Mouse (Mus musculus) thymus, postnatal 4 days (tissue): ENCODE measurements at regions not wholly inside any gene's neighbourhood (a gene's known extent, or its start where the extent isn't known, plus 50 kb on each side); places are given as distances from the start of the nearest gene placed in this dataset.

ENCODE experiments used
- DNase-seq: peaks from one replicate; pipeline ENCODE4 v3.0.0; 2021

DNA sequence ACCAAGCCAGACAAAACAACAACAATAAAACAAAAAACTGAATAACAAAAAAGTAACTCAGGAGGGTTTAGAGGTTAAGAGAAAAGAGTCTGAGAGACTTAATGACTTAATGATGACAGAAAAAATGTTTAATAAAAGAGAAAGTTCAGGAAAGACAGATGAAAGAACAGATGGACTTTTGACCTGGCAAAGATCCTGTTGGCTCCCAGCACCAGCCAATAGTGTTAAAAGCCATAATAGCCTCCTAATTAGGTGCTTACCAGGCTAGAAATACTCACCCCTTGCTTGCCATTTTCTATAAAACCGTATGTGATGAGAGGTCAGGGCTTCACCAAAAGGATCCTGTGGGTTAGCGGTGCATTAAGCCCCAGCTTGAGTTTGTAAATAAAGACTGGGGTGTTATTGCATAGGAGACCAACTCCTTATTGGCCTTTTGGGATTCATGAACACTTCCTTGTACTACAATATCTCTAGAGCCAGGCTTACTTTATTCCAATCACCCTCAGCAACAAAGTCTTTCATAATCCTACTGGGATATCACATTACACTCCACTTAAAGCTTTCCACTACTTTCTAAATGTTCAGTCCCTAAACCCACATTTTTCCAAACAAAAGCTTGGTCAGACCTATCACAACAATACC is 282.1 kb upstream of the Rasa1 start:
- DNase-seq: no peak

DNA sequence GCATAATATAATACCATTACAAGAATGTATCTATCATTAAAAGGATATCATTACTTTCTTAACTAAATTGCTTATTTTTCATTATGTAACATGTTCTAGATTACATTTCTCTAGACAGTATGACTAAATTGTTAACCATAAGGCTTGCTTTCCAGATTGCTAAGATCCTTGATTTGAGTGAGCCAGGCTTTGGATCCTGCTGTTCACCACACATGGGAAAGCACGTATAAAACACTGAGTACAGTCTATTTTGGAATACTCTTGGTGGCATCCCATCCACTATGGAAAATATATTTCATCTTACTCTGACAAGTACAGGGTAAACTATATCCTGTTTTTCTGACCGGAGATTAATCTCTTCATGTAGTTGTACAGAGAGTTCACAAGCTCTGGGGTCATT is 268.9 kb upstream of the Rasa1 start:
- DNase-seq: no peak

DNA sequence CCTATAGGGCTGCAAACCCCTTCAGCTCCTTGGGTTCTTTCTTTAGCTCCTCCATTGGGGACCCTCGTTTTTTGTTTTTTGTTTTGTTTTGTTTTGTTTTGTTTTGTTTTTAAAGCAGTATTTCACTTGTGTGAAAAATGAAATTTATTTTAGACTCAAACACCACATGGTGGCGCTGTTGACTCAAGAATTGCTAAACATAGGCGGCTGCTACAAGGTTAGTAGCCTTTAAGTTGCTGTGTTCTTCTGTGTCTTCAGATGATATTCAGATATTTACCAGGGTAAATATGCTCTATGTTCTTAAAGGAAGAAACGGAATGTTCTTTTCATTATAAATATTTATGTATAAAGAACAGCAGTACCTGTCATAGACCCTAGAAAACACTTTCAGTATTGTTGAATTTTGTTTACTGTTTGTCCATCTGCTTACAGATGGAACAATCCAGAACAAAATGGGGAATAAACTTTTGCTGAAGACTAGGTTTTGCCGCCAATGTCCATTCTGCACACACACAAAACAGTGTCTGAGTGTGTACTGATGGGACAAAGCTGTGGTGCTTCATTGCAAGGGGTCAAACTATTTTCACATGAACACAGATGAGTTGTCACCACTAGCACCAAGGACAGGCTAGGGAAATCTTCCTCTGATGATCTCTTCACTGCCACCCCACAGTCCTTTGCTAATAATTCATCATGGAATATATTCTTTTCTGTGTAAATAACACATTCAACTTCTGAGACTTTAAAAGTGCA is 267.3 kb upstream of the Rasa1 start:
- DNase-seq: peak; percentile 87

DNA sequence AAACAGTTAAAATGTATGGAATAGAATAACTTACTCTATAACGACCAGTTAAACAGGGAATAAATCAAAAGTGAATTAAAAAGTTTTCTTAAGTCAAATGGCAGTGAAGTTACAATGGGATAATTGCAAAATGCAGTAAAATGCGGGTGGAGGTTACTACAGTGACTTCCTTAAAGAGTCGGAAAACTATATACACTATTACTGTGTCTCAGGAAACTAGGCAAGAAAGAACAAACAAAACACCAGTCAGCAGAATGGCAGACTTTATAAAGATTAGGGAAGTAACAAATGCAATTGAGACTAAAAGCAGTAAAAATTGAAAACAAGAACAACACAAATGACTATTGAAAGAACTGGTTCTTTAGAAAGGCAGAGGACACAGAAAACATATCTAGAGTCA is 264.1 kb upstream of the Rasa1 start:
- no peak for DNase-seq

DNA sequence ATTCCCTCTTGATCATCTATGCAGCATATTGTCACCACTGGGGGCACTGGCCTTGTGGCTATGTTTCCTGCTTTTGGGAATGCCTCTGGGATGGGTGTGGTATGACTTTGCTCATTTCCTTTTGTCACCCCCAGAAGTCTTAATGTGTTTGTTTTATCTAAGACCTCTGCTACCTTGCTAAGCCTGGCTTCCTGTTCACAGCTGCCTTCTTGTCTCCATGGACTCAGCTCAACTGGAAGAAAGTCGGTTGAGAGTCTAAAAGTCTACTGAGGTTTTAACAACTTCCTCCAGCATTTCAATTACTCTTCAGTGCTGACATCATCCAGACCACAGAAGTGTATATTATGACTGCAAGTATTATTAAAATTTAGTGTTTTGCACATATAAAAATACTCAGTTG is 220.7 kb upstream of the Rasa1 start:
- DNase-seq: peak; percentile 45

DNA sequence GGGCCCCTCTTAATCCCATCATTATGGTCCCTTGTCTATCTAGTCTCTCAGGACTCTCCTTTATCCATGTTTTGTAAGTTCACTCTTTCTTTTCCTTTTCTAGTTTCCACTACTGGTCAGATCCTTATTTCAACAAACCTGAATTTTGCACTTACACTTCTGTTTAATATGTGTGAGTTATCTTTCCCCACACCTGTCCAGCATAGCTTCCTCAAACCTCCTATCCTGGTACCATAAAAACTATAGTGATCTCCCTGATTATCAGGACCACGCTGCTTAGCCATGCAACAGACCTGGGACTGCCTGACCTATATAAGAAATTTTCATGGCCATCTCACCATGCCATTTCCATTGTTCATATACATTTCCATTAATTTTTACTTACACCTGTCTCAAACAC is 219.6 kb upstream of the Rasa1 start:
- DNase-seq: no peak

DNA sequence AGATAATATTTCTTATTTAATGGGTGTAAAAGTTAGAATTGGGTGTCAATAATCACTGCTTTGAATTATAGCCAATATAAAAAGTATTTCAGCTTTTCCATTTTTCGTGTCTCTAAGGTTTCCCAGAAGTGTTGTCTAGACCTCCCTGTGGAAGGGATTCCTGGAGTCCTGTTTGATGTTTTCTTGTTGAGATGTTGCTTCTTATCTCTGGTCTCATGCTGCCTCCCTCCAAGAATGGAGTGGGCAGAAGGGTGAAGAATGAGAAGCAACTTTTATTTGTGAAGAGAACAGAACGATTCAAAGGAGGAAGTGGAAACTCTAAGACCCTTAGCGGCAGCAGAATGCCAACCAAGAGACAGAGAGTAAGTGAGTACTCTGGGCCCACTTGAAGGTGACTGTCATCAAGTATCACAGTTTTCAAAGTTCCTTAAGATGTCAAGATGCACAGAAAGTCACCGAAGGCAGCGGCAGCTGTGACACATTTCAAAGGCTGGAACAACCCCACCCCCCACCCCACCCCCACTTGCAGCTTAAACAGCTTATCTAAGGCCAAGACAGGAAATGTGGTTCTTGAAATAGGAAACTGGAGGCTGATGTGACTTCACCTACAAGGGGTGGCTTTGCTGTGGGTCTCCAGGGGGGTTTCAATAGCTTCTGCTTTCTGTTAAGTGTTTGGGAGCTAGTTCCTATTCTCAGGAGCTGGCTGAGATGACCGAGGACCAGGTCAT is 218.6 kb upstream of the Rasa1 start:
- peak; percentile 65 for DNase-seq

DNA sequence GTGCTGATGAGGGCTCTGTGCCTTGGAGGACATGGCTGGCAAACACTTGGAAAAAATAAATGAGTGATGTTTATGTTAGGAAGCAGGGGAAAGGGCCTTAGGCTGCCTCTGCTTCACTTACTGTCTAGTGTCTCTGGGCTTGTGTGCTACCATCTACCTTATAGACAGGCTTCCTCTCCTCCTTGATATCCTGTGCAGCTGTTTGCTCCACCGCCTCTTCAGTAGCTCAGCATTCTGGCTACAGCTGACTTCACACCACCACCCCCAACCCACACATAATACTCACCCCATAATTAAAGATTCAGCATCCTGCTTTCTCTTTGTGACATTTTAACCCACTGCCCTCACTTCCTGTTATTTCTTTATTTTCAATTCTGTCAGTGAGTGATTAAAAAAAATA is 217.9 kb upstream of the Rasa1 start:
- peak; percentile 67 for DNase-seq

DNA sequence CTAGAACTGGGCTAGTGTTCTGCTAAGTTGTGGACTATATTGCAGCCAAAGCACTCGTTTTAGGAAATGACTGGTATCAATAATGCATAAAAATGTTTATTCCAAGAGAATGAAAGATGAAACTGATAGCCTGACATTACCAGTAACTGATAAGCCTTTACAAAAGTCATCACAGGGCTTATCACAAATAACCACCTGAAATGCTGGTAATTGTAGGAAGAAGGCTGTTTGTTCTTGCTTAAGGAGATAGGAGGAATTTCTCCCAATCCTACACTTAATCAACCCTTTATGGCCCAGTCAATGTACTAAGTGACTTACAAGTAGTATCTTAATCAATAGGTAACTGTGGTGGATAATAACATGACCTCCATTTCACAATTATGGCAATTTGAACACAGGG is 217.1 kb upstream of the Rasa1 start:
- no peak for DNase-seq

DNA sequence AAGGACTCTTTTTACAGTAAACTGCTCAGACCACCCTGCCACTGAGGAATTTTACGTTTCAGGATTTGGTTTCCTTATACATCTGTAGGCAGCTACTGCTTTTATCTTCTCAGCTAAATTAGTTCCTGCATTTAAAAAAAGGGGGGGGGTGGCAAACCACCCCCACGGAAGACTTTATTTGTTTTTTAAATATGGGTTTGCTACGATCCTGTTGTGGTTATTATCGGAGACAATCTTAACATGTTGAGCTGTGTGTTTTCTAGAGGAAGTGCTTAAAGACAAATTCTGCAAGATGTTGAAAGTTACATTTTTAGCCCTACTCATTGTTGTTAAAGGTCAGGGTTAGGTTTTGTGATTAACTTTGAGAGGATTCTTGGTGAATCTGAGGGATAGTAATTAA is 216.1 kb upstream of the Rasa1 start:
- DNase-seq: no peak

DNA sequence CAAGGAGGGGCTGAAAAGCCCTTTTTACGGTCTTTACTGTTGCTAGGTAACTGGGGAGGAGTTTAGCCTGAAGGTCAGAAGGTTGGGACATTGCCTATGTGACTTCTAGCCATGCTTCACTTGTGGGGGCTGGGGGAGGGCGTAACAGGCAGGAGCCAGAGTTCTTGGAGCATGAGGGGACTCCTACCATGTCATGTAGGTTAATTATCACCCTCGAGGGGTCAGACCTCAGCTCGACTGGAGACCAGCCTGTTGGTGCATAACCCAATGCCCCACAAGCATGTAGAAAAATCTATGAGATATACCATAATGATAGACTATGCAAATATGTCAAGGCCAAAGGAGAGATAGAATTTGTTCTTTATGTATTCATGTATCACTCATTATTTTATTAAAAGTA is 215.1 kb upstream of the Rasa1 start:
- no peak for DNase-seq

DNA sequence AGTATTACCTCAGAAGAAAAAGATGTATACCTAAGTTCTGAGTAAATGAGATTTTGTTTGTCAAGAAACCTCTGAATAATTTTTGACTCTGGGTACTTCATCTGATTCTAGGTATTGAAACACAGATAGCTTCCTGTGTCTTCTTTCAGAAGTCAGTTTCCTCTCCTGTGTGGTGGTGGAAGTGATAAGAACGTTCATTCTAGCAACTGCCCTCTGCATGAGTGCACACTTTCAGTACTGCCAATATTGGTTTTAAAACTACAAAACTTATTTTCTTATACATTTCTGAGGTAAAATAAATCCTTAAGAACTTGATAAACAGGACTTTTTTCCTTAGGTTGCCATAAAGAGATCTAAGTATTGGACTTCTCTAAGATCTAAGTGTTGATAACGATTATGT is 209.8 kb upstream of the Rasa1 start:
- DNase-seq: no peak

DNA sequence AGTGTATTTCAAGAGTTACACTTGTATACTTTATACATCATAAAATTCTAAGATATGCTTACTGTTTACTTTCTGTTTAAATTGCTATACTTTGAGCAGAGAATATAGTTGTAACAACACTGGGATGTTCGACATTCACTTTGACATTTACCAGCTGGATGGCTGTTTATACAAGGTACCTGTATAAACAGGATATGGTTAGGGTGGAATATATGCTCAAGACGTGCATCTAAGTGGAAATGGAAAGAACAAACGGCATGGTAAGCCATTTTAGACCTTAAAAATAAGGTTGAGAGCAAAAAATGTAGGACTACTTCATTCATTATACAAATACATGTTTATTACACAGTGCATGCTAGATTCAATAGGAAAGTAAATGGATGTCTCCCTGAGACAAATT is 195.9 kb upstream of the Rasa1 start:
- no peak for DNase-seq

DNA sequence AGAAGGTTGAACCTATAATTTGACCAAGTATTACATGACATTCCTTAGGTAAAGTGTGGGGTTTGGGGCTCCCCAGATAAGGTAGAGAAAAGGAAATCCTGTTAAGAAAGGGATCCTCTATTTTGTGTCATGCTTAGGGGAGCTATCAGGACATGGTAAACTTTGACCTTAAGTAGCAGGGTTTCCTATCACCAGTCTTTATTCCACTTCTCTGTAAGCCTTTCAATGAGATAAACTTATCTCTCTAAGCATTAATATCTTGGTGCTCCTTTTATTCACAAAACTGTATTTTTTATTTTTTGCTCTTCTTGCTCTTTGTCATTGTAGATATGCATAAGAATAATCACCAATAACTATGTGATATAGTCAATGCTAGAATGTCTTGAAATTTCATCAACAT is 194.4 kb upstream of the Rasa1 start:
- no peak for DNase-seq

DNA sequence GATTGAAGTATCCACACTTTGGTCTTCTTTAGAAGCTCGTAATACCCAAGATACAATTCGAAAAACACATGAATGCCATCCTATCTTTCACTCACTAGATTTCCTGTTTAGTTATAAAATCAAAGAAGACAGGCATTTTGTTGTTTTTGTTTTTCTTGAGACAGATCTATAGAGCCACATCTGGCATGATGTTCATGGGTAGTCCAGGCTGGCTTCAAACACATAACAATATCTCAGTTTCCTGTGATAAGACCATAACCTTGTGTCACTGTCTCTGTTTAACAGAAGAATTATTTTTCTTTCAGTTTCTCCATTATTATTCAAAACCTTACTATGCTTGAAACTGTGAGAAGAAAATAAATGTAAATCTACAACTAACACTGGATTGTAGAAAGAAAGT is 190.5 kb upstream of the Rasa1 start:
- DNase-seq: no peak

DNA sequence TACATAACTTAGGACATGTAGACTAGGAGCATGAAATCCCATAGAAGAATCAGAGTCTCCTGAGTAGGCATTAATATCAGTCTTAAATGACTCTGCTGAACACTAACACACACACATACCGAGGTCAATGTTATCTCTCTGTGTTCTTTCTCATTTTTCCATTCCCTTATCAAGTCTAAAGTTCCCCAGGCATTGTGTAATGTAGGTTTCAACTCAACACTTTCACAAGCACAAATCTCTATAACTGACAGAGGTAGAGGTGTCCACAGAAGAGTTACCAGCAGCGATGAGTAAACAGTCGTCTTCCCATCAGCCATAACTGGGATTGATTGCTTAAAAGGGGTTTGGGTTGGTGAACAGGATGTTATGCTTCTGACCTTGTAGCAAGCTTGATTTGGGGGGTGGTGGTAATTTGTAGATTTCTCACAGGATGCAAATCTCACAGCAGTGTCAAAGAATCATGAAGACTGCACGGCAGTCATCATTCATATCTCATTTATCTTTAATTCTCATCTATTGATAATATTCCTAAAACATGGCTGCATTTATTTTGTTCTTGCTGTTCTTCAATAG is 187.4 kb upstream of the Rasa1 start:
- no peak for DNase-seq

DNA sequence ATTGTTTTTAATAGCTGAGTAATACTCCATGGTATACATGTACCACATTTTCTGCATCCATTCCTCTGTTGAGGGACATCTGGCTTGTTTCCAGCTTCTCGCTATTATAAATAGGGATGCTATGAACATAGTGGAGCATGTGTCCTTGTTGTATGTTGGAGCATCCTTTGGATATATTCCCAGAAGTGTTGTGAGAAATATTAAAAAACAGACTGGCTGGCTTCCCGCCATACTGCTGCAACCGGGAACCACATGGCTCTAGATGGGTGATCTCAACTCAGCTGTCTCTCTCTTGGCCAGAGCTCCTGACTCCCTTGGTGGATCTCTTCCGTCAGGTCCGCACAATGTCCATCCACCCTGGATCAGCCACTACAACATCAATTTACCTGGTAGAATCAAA is 182.4 kb upstream of the Rasa1 start:
- DNase-seq: no peak

DNA sequence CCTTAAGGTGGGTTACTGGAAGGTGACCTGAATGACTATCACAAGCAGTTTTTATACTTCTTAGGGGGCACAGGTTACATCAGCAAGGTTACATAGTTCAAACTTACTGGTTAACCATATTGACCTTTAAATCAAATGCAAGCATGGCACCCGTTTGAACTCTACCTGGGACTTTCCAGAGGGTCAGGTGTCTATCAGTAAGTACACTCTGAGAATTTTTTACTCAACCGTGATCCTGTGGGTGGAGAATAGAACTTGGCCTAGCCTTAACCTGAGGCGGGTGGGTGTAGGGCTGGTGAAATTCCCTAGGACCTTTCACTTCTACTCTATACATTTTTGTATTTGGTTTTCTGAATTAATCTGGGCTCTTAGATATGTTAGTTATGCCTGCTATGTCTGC is 170.5 kb upstream of the Rasa1 start:
- no peak for DNase-seq

DNA sequence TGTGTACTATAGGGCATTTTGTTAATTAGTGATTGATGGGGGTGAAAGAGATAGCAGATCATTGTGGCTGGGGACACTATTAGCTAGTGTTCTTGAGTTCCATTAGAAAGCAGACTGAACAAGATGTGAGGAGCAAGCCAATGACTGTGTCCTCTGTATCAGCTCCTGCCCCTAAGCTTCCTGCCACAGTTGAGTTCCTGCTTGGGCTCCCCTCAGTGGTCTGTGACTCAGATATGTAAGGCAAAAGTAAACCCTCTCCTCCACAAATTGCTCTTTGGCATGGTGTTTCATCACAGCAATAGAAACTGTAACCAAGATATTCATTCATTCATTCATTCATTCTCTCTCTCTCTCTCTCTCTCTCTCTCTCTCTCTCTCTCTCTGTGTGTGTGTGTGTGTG is 169.7 kb upstream of the Rasa1 start:
- DNase-seq: no peak

DNA sequence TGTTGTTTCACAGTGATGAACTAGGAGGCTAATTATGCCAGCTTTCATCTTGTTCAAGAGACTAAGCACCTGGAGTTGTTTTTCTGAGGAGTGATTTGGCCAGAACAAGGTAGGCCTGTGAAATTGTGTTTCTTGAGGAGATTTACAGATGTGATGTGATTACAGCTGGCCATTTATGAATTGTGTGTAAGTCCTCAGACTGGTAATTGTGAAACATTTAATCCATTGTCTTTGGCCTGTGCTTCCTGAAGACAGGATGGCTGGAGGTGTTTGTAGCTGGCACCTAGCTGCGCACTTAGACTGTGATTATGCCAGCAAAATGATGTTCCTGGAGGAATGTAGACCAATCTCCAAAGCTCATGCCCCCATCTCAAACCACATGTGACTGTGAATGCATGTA is 150.7 kb upstream of the Rasa1 start:
- no peak for DNase-seq

DNA sequence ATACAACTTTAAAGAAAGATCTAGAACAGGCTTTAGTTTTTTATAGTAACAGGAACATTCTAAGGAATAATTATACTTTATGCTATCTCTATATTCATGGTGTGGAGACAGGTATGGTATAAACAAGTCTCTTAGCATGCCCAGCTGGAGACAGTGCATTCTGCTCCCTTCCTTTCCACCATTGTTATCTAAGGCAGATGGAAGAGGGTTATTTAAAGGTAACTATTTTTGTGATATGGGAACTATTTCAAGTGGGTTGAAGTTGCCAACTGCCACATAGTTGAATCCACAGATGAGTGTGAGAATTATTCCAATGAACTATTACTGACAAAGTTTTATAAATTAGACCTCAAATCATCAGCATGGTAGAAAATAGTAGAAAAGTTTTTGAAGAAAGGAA is 148.9 kb upstream of the Rasa1 start:
- DNase-seq: no peak

DNA sequence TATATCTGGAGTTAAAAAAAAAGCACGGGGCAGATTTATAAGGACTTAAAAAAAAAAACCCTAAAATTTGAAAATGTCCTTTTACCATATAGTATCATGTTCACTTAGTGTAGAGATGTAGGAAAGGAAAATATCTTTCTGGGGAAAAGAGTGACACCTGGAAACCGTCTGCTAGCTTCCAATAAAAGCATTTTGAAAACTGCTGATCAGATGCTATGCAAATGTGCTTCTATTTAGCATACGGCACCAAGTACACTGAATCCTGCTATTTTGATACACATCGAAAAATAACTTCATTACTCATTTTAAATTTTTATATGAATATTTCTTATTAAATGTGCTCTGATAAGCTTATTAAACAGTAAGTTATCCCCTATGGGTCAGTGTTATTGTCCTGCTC is 148.1 kb upstream of the Rasa1 start:
- no peak for DNase-seq

DNA sequence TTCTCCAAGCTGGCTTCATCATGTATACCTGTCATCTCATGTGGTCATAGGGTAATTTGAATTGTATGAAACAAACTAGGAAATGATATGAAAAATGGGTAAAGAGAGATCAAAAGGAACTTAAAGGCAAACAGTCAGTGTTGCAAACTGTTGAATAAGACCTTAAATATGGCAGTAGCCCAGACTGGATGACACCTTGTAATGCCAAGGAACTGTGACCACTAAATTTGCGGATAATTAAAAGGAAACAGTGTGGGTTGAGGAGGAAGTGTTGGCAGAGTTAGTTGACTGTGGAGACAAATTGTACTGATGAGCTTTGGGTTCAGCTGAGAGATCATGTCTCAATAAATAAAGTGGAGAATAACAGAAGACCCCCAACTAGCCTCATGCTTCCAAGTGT is 147.3 kb upstream of the Rasa1 start:
- DNase-seq: no peak

DNA sequence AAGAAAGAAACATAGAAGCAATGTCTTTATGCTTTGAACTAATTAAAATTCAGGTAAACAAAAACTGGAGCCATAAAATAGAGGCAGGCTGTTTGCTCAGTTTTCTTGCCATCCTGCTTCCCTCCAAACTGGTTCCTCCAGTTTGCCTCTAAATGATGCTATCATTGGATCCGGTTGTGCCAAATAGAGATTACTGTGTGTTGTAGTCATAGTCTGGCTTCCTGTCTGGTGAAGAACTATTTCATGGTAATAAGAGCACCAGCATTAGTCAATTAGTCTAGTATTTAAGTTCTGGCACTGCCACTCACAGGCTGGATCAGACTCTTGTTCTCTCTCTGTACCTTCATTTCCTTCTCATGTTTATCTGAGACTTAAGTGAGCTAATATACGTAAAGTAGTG is 141.9 kb upstream of the Rasa1 start:
- DNase-seq: no peak
